Mouse (Mus musculus): ENCODE data around the gene Cbr2. TPM values are rescaled to one million over a fixed set of nuclear protein-coding genes. Genes with fewer than 3 reads are reported as not detected.

The Cbr2 gene
- total RNA-seq, 2 experiments from 2014 or later: 1.3 TPM; not detected in 1

DNA sequence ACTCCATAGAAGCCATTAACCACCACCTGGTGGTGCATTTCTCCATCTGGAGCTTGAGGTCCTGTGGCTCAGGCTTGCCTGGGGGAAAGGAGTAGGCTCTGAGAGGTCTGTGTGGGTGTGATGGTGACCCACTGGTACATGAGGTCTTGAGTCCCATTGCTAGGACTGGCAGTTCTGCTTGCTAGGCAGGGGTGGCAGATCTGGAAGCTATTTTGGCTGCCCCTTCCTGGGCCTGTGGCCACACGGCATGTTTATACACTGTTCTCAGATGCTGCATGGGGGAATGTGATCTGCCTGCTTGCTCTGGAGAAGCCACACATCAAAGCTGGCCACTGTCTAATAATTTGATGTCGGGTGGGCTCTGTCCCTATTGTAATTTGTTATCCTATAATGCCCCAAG, 47.8 kb downstream of the Cbr2 start:
- ATAC-seq (replicated peaks; ENCODE audit: poor library complexity): no peak

DNA sequence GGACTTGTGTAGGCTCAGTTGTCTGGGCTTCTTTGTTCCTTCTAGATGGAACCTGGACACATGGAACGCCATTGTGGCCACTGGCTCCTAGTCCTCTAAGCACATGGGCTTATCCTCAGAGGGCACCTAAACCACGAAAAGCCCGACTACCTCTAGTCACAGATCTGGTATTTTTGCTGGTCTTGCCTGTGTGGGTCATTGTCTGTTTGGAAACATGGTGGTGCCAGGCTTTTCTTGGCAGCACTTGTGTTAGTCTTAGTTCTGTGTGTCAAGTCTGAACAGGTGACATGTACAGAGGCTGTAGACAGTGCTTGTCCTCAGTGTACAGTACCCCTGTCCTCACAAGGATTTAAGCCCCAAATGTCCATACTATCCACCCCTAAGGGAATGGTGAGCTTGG, 48.4 kb downstream of the Cbr2 start:
- ATAC-seq (replicated peaks; ENCODE audit: poor library complexity): no peak

DNA sequence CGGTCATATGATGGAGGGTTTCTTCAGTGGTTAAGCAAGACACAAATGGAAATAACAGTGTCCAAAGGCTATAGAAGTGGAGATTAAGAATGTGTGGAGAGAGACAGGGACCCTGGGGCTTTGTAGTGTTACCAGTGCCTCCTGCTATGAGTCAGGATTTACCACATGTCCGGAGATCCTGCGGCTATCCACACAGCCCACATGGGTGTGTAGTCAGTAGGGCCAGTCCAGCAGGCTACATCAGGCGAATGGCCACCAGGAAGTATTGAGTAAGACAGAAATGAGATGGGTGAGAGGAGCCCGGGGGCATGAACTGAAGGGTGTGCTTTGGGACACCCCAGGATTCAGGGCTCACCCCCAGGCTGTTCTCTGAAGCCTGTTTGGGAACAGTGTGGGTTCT, 49.2 kb downstream of the Cbr2 start:
- ATAC-seq (replicated peaks; ENCODE audit: poor library complexity): no peak

GRCm38 (mm10) chr11:120679909-120680308, 52.0 kb downstream of the Cbr2 start:
- ATAC-seq (replicated peaks; ENCODE audit: poor library complexity): peak; percentile 87

Other genes with a start within 250 kb of the Cbr2 start
- 107 and 121 TPM in 2 replicates for gene Mrpl12, start 247.5 kb downstream of the Cbr2 start, total RNA-seq (2015)
- gene Mrpl12, start 247.5 kb downstream of the Cbr2 start, total RNA-seq (2017): 136 and 142 TPM in 2 replicates
- 11.9 and 14.4 TPM in 2 replicates for gene Slc25a10, start 240.3 kb downstream of the Cbr2 start, total RNA-seq (2015)
- gene Slc25a10, start 240.3 kb downstream of the Cbr2 start, total RNA-seq (2017): 16.2 and 19.7 TPM in 2 replicates
- not detected in 2 replicates for gene Gcgr, start 201.4 kb downstream of the Cbr2 start, total RNA-seq (2015)
- gene Gcgr, start 201.4 kb downstream of the Cbr2 start, total RNA-seq (2017): not detected in 2 replicates
- 71.6 and 75.3 TPM in 2 replicates for gene Mcrip1, start 182.4 kb downstream of the Cbr2 start, total RNA-seq (2015)
- 24.2 and 25.8 TPM in 2 replicates for gene Mcrip1, start 182.4 kb downstream of the Cbr2 start, total RNA-seq (2017)
- not detected in 2 replicates for gene Ppp1r27, start 181.0 kb downstream of the Cbr2 start, total RNA-seq (2015)
- 1.3 TPM in 1 of 2 replicates, not detected in the other for gene Ppp1r27, start 181.0 kb downstream of the Cbr2 start, total RNA-seq (2017)
- 669 and 748 TPM in 2 replicates for gene P4hb, start 158.9 kb downstream of the Cbr2 start, total RNA-seq (2015)
- gene P4hb, start 158.9 kb downstream of the Cbr2 start, total RNA-seq (2017): 1,254 and 1,320 TPM in 2 replicates
- gene Arhgdia, start 150.5 kb downstream of the Cbr2 start, total RNA-seq (2015): 401 and 420 TPM in 2 replicates
- gene Arhgdia, start 150.5 kb downstream of the Cbr2 start, total RNA-seq (2017): 177 and 193 TPM in 2 replicates
- gene Alyref, start 133.7 kb downstream of the Cbr2 start, total RNA-seq (2015): 197 and 227 TPM in 2 replicates
- gene Alyref, start 133.7 kb downstream of the Cbr2 start, total RNA-seq (2017): 266 and 298 TPM in 2 replicates
- 66.2 and 67.6 TPM in 2 replicates for gene Anapc11, start 133.7 kb downstream of the Cbr2 start, total RNA-seq (2015)
- gene Anapc11, start 133.7 kb downstream of the Cbr2 start, total RNA-seq (2017): 22.9 and 25.7 TPM in 2 replicates
- gene Npb, start 123.6 kb downstream of the Cbr2 start, total RNA-seq (2015): 0.59 TPM in 1 of 2 replicates, not detected in the other
- gene Npb, start 123.6 kb downstream of the Cbr2 start, total RNA-seq (2017): not detected in 2 replicates
- gene Pcyt2, start 114.2 kb downstream of the Cbr2 start, total RNA-seq (2015): 15.9 and 20.2 TPM in 2 replicates
- 23.8 and 24.5 TPM in 2 replicates for gene Pcyt2, start 114.2 kb downstream of the Cbr2 start, total RNA-seq (2017)
- 22.9 and 24.2 TPM in 2 replicates for gene Sirt7, start 106.9 kb downstream of the Cbr2 start, total RNA-seq (2015)
- gene Sirt7, start 106.9 kb downstream of the Cbr2 start, total RNA-seq (2017): 60.4 and 63.4 TPM in 2 replicates
- gene Mafg, start 98.5 kb downstream of the Cbr2 start, total RNA-seq (2015): 15.0 and 16.4 TPM in 2 replicates
- 24.2 and 29.5 TPM in 2 replicates for gene Mafg, start 98.5 kb downstream of the Cbr2 start, total RNA-seq (2017)
- gene Pycr1, start 88.3 kb downstream of the Cbr2 start, total RNA-seq (2015): 9.8 and 10.3 TPM in 2 replicates
- 5.1 and 6.2 TPM in 2 replicates for gene Pycr1, start 88.3 kb downstream of the Cbr2 start, total RNA-seq (2017)
- 1.3 and 1.5 TPM in 2 replicates for gene Myadml2, start 84.0 kb downstream of the Cbr2 start, total RNA-seq (2015)
- 4.0 TPM in 1 of 2 replicates, not detected in the other for gene Myadml2, start 84.0 kb downstream of the Cbr2 start, total RNA-seq (2017)
- not detected in 2 replicates for gene Notum, start 70.9 kb downstream of the Cbr2 start, total RNA-seq (2015)
- not detected in 2 replicates for gene Notum, start 70.9 kb downstream of the Cbr2 start, total RNA-seq (2017)
- gene Aspscr1, start 59.1 kb downstream of the Cbr2 start, total RNA-seq (2015): 39.6 and 54.6 TPM in 2 replicates
- gene Aspscr1, start 59.1 kb downstream of the Cbr2 start, total RNA-seq (2017): 33.7 and 46.6 TPM in 2 replicates
- 116 and 136 TPM in 2 replicates for gene Cenpx, start 18.4 kb downstream of the Cbr2 start, total RNA-seq (2015)
- gene Cenpx, start 18.4 kb downstream of the Cbr2 start, total RNA-seq (2017): 100 and 106 TPM in 2 replicates
- gene Lrrc45, start 18.2 kb downstream of the Cbr2 start, total RNA-seq (2015): 10.6 and 11.0 TPM in 2 replicates
- 37.6 and 42.3 TPM in 2 replicates for gene Lrrc45, start 18.2 kb downstream of the Cbr2 start, total RNA-seq (2017)
- gene Rac3, start 10.6 kb downstream of the Cbr2 start, total RNA-seq (2015): 0.44 and 0.76 TPM in 2 replicates
- 0.25 TPM in 1 of 2 replicates, not detected in the other for gene Rac3, start 10.6 kb downstream of the Cbr2 start, total RNA-seq (2017)
- gene Dcxr, start 4.8 kb downstream of the Cbr2 start, total RNA-seq (2015): 16.3 and 18.7 TPM in 2 replicates
- gene Dcxr, start 4.8 kb downstream of the Cbr2 start, total RNA-seq (2017): 16.5 and 17.1 TPM in 2 replicates
- 28.6 and 31.3 TPM in 2 replicates for gene Hmga1b, start 30.7 kb upstream of the Cbr2 start, total RNA-seq (2015)
- gene Hmga1b, start 30.7 kb upstream of the Cbr2 start, total RNA-seq (2017): 20.6 and 25.8 TPM in 2 replicates
- 11.6 and 12.2 TPM in 2 replicates for gene Rfng, start 52.1 kb upstream of the Cbr2 start, total RNA-seq (2015)
- gene Rfng, start 52.1 kb upstream of the Cbr2 start, total RNA-seq (2017): 2.7 and 5.2 TPM in 2 replicates
- 81.2 and 99.9 TPM in 2 replicates for gene Gps1, start 52.2 kb upstream of the Cbr2 start, total RNA-seq (2015)
- 90.0 and 93.4 TPM in 2 replicates for gene Gps1, start 52.2 kb upstream of the Cbr2 start, total RNA-seq (2017)
- 65.0 and 77.7 TPM in 2 replicates for gene Dus1l, start 64.3 kb upstream of the Cbr2 start, total RNA-seq (2015)
- gene Dus1l, start 64.3 kb upstream of the Cbr2 start, total RNA-seq (2017): 53.8 and 60.4 TPM in 2 replicates
- 44.3 and 66.8 TPM in 2 replicates for gene Fasn, start 92.4 kb upstream of the Cbr2 start, total RNA-seq (2015)
- gene Fasn, start 92.4 kb upstream of the Cbr2 start, total RNA-seq (2017): 32.9 and 36.1 TPM in 2 replicates
- gene Ccdc57, start 200.8 kb upstream of the Cbr2 start, total RNA-seq (2015): 4.5 and 6.4 TPM in 2 replicates
- 6.4 and 8.4 TPM in 2 replicates for gene Ccdc57, start 200.8 kb upstream of the Cbr2 start, total RNA-seq (2017)
- 4.4 and 5.3 TPM in 2 replicates for gene Slc16a3, start 216.4 kb upstream of the Cbr2 start, total RNA-seq (2015)
- 6.0 and 7.5 TPM in 2 replicates for gene Slc16a3, start 216.4 kb upstream of the Cbr2 start, total RNA-seq (2017)